Mouse (Mus musculus) hindbrain, embryonic 11.5 days (tissue): ENCODE measurements around the gene Zfp119b. TPM values are rescaled to one million over a fixed set of nuclear protein-coding genes. Genes with fewer than 3 reads are reported as not detected.

Source experiments
- ATAC-seq: fragments of 200-750 bp; cut with Nextera tagmentation; 2 replicates; pipeline ENCODE4 v1.8.0; 2017; ENCODE audit warnings: mild to moderate bottlenecking, moderate TSS enrichment, moderate library complexity; ENCODE audit not compliant: low FRiP score
- DNase-seq: peaks from one replicate; pipeline ENCODE4 v3.0.0-alpha.2; 2015; ENCODE audit warnings: low spot score
- H3K27ac ChIP-seq: fragments of 300-500 bp; sonication (generic); 2 replicates; pipeline ENCODE4 v1.5.1; 2014; ENCODE audit warnings: mild to moderate bottlenecking, low read depth, low read length
- H3K27me3 ChIP-seq: fragments of 300-500 bp; sonication (generic); 2 replicates; pipeline ENCODE4 v1.6.1; 2014; ENCODE audit warnings: mild to moderate bottlenecking, low read length, moderate library complexity, mixed read lengths; ENCODE audit not compliant: control insufficient read depth, insufficient read depth
- H3K36me3 ChIP-seq: fragments of 300-500 bp; sonication (generic); 2 replicates; pipeline ENCODE4 v1.6.1; 2014; ENCODE audit warnings: mild to moderate bottlenecking, low read length, moderate library complexity, mixed read lengths; ENCODE audit not compliant: control insufficient read depth, insufficient read depth
- H3K4me1 ChIP-seq: fragments of 300-500 bp; sonication (generic); replicated peaks from 2 replicates; pipeline ENCODE4 v1.6.1; 2014; ENCODE audit warnings: low read length, mixed read lengths; ENCODE audit not compliant: control insufficient read depth, insufficient read depth
- H3K4me2 ChIP-seq: fragments of 300-500 bp; sonication (generic); replicated peaks from 2 replicates; pipeline ENCODE4 v1.6.1; 2014; ENCODE audit warnings: mild to moderate bottlenecking, low read depth, low read length
- H3K4me3 ChIP-seq: fragments of 300-500 bp; sonication (generic); 2 replicates; pipeline ENCODE4 v1.5.1; 2014; ENCODE audit warnings: low read depth, low read length
- H3K9ac ChIP-seq: fragments of 300-500 bp; sonication (generic); 2 replicates; pipeline ENCODE4 v1.6.1; 2014; ENCODE audit warnings: low read depth, low read length
- H3K9me3 ChIP-seq: fragments of 300-500 bp; sonication (generic); 2 replicates; pipeline ENCODE4 v1.6.1; 2016; ENCODE audit warnings: low read length; ENCODE audit not compliant: control insufficient read depth
- WGBS: fragments of 180-500 bp; shearing (Covaris S2); extraction: QIAGEN DNeasy Blood & Tissue Kit; methylation state at CpG from one replicate; pipeline ENCODE4 v1.1.7; 2014; 5-methylcytosine and 5-hydroxymethylcytosine counted together
- polyA plus RNA-seq: library from polyadenylated mRNA; unstranded; fragments of >200 nt; fragmentation: Nextera tagmentation; extraction: Ambion mirVana; gene quantifications from 2 replicates; pipeline ENCODE4 v1.2.1, GENCODE M21; 2014

Zfp119b gene
- polyA plus RNA-seq: 6.3 and 6.7 TPM in 2 replicates

- Histone ChIP-seq H3K27me3 (no peaks in the 10 kb centered on the region), H3K4me2 (no peak within 1 kb of the TSS), H3K27ac (no peak within 1 kb of the TSS), H3K9ac (no peak within 1 kb of the TSS), H3K36me3 (no peaks in the 10 kb centered on the region), H3K4me3 (no peak within 1 kb of the TSS), H3K4me1 (no peaks in the 10 kb centered on the region), H3K9me3 (no peaks in the 10 kb centered on the region)
- DNase-seq (no peak), ATAC-seq (no peak)
- 86% methylated on average over 2 of the region's 2 CpGs for WGBS
Observed at GRCm38 (mm10) chr17:55949400-55949799, at the start of gene Zfp119b. Gene Zfp119b (minus strand): TSS chr17:55949500.

GRCm38 (mm10) chr17:55996007-55996406 is 46.7 kb upstream of the Zfp119b start:
- Histone ChIP-seq H3K27me3 (0 out of 2 replicates have a peak, but pooled peaks cover under 1% of the 10 kb centered on the region), H3K9ac (no peak overlapping the region), H3K4me2 (no peak overlapping the region), H3K36me3 (no peaks in the 10 kb centered on the region), H3K27ac (no peak overlapping the region), H3K9me3 (no peaks in the 10 kb centered on the region), H3K4me3 (no peak overlapping the region), H3K4me1 (no peaks in the 10 kb centered on the region)
- 82% methylated on average over 15 of the region's 15 CpGs for WGBS
- ATAC-seq: no peak
- DNase-seq: no peak

GRCm38 (mm10) chr17:55990278-55990898 is 41.1 kb upstream of the Zfp119b start:
- Histone ChIP-seq H3K27me3 (no peaks in the 10 kb centered on the region), H3K9ac (no peak overlapping the region), H3K4me1 (peaks cover 3% of the 10 kb centered on the region; the same call in 1 of the 2 replicates), H3K9me3 (no peaks in the 10 kb centered on the region), H3K4me2 (no peak overlapping the region), H3K36me3 (no peaks in the 10 kb centered on the region), H3K4me3 (no peak overlapping the region), H3K27ac (no peak overlapping the region)
- 84% methylated on average over 8 of the region's 8 CpGs for WGBS
- no peak for ATAC-seq
- DNase-seq: no peak

- no peaks in the 10 kb centered on the region for H3K36me3 ChIP-seq
- H3K4me2 ChIP-seq: peak within 1 kb of the TSS; percentile 86
- H3K4me1 ChIP-seq: peaks cover 3% of the 10 kb centered on the region; the same call in 1 of the 2 replicates
- H3K27me3 ChIP-seq: no peaks in the 10 kb centered on the region
- peak; percentile 87 for DNase-seq
- peak within 1 kb of the TSS; percentile 74 for H3K9ac ChIP-seq
- peak within 1 kb of the TSS; percentile 80 for H3K4me3 ChIP-seq
- no peak within 1 kb of the TSS for H3K27ac ChIP-seq
- 14% methylated on average over 28 of the region's 35 CpGs for WGBS
- no peaks in the 10 kb centered on the region for H3K9me3 ChIP-seq
- ATAC-seq: peak; percentile 90
Observed at GRCm38 (mm10) chr17:55986030-55986961, 37.0 kb upstream of the Zfp119b start, which contains the start of gene Fsd1. Gene Fsd1 (plus strand): TSS chr17:55986509.

GRCm38 (mm10) chr17:55977301-55977700 is 28.0 kb upstream of the Zfp119b start:
- 41% methylated on average over 3 of the region's 3 CpGs for WGBS
- ATAC-seq (no peak), DNase-seq (no peak)
- Histone ChIP-seq H3K36me3 (0 out of 2 replicates have a peak, but pooled peaks cover 2% of the 10 kb centered on the region), H3K9ac (0 out of 2 replicates have a peak overlapping the region, but pooled peaks have one; percentile 24), H3K27ac (no peak overlapping the region), H3K4me1 (peaks cover 4% of the 10 kb centered on the region), H3K9me3 (no peaks in the 10 kb centered on the region), H3K4me3 (no peak overlapping the region), H3K27me3 (no peaks in the 10 kb centered on the region), H3K4me2 (no peak overlapping the region)

- Histone ChIP-seq H3K9me3 (no peaks in the 10 kb centered on the region), H3K4me1 (peaks cover 6% of the 10 kb centered on the region), H3K9ac (0 out of 2 replicates have a peak overlapping the region, but pooled peaks have one; percentile 24), H3K27me3 (no peaks in the 10 kb centered on the region), H3K4me2 (no peak overlapping the region), H3K36me3 (0 out of 2 replicates have a peak, but pooled peaks cover 2% of the 10 kb centered on the region), H3K4me3 (no peak overlapping the region), H3K27ac (peak overlapping the region; percentile 54)
- ATAC-seq: peak; percentile 80
- 16% methylated on average over 13 of the region's 13 CpGs for WGBS
- DNase-seq: peak; percentile 84
Observed at GRCm38 (mm10) chr17:55976255-55976862, 27.1 kb upstream of the Zfp119b start.

- no peak for ATAC-seq
- 29% methylated on average over 16 of the region's 22 CpGs for WGBS
Observed at GRCm38 (mm10) chr17:55971453-55971852, 22.2 kb upstream of the Zfp119b start.

More at GRCm38 (mm10) chr17:55971453-55971852, 22.2 kb upstream of the Zfp119b start:
- Histone ChIP-seq H3K4me1 (peaks cover 13% of the 10 kb centered on the region), H3K9me3 (no peaks in the 10 kb centered on the region), H3K36me3 (0 out of 2 replicates have a peak, but pooled peaks cover 2% of the 10 kb centered on the region), H3K9ac (peak overlapping the region; percentile 83), H3K4me2 (peak overlapping the region; percentile 55), H3K4me3 (peak overlapping the region; percentile 61), H3K27me3 (no peaks in the 10 kb centered on the region), H3K27ac (no peak overlapping the region)
- no peak for DNase-seq
